Mouse (Mus musculus) heart, postnatal 0 days (tissue): ENCODE results near the gene Tshr. TPM values are rescaled to one million over a fixed set of nuclear protein-coding genes. Genes with fewer than 3 reads are reported as not detected.
A peak's percentile ranks its signal among the peaks of the same experiment; 100 is the strongest.

Source experiments
- ATAC-seq: fragments of 200-750 bp; cut with Nextera tagmentation; 2 replicates; pipeline ENCODE4 v1.8.0; 2017; ENCODE audit warnings: low read depth, moderate number of reproducible peaks, moderate library complexity; ENCODE audit not compliant: insufficient read depth
- DNase-seq: peaks from one replicate; pipeline ENCODE4 v3.0.0-alpha.2; 2016; ENCODE audit warnings: low spot score
- H3K27ac ChIP-seq: fragments of 300-500 bp; sonication (generic); 2 replicates; pipeline ENCODE4 v1.5.1; 2014; ENCODE audit warnings: low read depth, mild to moderate bottlenecking
- H3K27me3 ChIP-seq: fragments of 300-500 bp; sonication (generic); 2 replicates; pipeline ENCODE4 v1.6.1; 2014; ENCODE audit warnings: low read length, mixed read lengths; ENCODE audit not compliant: control insufficient read depth, insufficient read depth
- H3K36me3 ChIP-seq: fragments of 300-500 bp; sonication (generic); replicated peaks from 2 replicates; pipeline ENCODE4 v1.6.1; 2014; ENCODE audit warnings: low read length, mixed read lengths; ENCODE audit not compliant: control insufficient read depth, insufficient read depth
- H3K4me1 ChIP-seq: fragments of 300-500 bp; sonication (generic); 2 replicates; pipeline ENCODE4 v1.6.1; 2014; ENCODE audit warnings: antibody characterized with exemption; ENCODE audit not compliant: control insufficient read depth, insufficient read depth
- H3K4me2 ChIP-seq: fragments of 300-500 bp; sonication (generic); 2 replicates; pipeline ENCODE4 v1.6.1; 2014; ENCODE audit warnings: low read depth, mild to moderate bottlenecking, low read length, moderate library complexity
- H3K4me3 ChIP-seq: fragments of 300-500 bp; sonication (generic); 2 replicates; pipeline ENCODE4 v1.5.1; 2014; ENCODE audit warnings: low read depth, low read length
- H3K9ac ChIP-seq: fragments of 300-500 bp; sonication (generic); replicated peaks from 2 replicates; pipeline ENCODE4 v1.6.1; 2014; ENCODE audit warnings: low read depth, low read length, mixed read lengths
- H3K9me3 ChIP-seq: fragments of 300-500 bp; sonication (generic); replicated peaks from 2 replicates; pipeline ENCODE4 v1.6.1; 2016; ENCODE audit warnings: low read length; ENCODE audit not compliant: control insufficient read depth
- CTCF ChIP-seq: IDR thresholded peaks from 2 replicates; pipeline ENCODE4 v1.5.1; 2016; ENCODE audit warnings: antibody characterized with exemption, control low read depth, low read depth
- EP300 ChIP-seq: IDR thresholded peaks from 2 replicates; pipeline ENCODE4 v1.6.1; 2016; ENCODE audit warnings: antibody characterized with exemption, low read depth
- WGBS: fragments of 180-500 bp; shearing (Covaris S2); extraction: QIAGEN DNeasy Blood & Tissue Kit; methylation state at CpG from one replicate; pipeline ENCODE4 v1.1.7; 2014; 5-methylcytosine and 5-hydroxymethylcytosine counted together
- polyA plus RNA-seq: library from polyadenylated mRNA; unstranded; fragments of >200 nt; fragmentation: Nextera tagmentation; extraction: Ambion mirVana; gene quantifications from 2 replicates; pipeline ENCODE4 v1.2.1, GENCODE M21; 2015
- total RNA-seq: library from RNA; depleted of rRNA; stranded (reverse); fragments of >200 nt; gene quantifications from 2 replicates; pipeline ENCODE4 v1.2.3, GENCODE M21; 2014; ENCODE audit warnings: low replicate concordance

The Tshr gene
- total and polyA plus RNA-seq, 2 experiments from 2014 or later, result 0.05 TPM; not detected in 1

- H3K9me3 ChIP-seq, result no peaks in the 10 kb centered on the region
- peaks cover 19% of the 10 kb centered on the region for H3K36me3 ChIP-seq
- peak overlapping the region; percentile 100 for H3K9ac ChIP-seq
- no peaks in the 10 kb centered on the region for H3K27me3 ChIP-seq
- H3K4me2 ChIP-seq, result peak overlapping the region; percentile 84
- H3K27ac ChIP-seq, result peak overlapping the region; percentile 100
- WGBS, result under 1% methylated on average over 70 of the region's 83 CpGs
- H3K4me1 ChIP-seq, result peaks cover 14% of the 10 kb centered on the region
- no peak; the same call in 1 of the 2 replicates for TF ChIP-seq EP300
- TF ChIP-seq CTCF, result no peak
- ATAC-seq, result peak; percentile 12
- peak overlapping the region; percentile 87 for H3K4me3 ChIP-seq
- DNase-seq, result peak; percentile 41
These were observed 204.5 kb downstream of the Tshr start for GRCm38 (mm10) chr12:91588670-91589541.

- Histone ChIP-seq H3K9ac (peak overlapping the region; percentile 100), H3K27me3 (no peaks in the 10 kb centered on the region)
- TF ChIP-seq CTCF (no peak), EP300 (no peak)
These were observed 205.1 kb downstream of the Tshr start for GRCm38 (mm10) chr12:91589542-91589846.

GRCm38 (mm10) chr12:91589847-91590690, 205.7 kb downstream of the Tshr start, which contains the start of gene Gtf2a1:
Gene Gtf2a1, minus strand, starts transcription at chr12:91590487.
- Histone ChIP-seq H3K27ac (peak within 1 kb of the TSS; percentile 100), H3K36me3 (peaks cover 7% of the 10 kb centered on the region), H3K4me3 (peak within 1 kb of the TSS; percentile 87), H3K9me3 (no peaks in the 10 kb centered on the region), H3K4me2 (peak within 1 kb of the TSS; percentile 84), H3K4me1 (peaks cover 14% of the 10 kb centered on the region), H3K9ac (peak within 1 kb of the TSS; percentile 100), H3K27me3 (no peaks in the 10 kb centered on the region)
- peak; percentile 86 for TF ChIP-seq EP300
- TF ChIP-seq CTCF, result no peak
- ATAC-seq (peak; percentile 84), DNase-seq (peak; percentile 95)
- 1% methylated on average over 72 of the region's 99 CpGs for WGBS

More at GRCm38 (mm10) chr12:91589542-91589846, 205.1 kb downstream of the Tshr start:
- WGBS, result 0% methylated on average over 7 of the region's 11 CpGs
- Histone ChIP-seq H3K4me2 (peak overlapping the region; percentile 84), H3K4me3 (peak overlapping the region; percentile 87), H3K9me3 (no peaks in the 10 kb centered on the region), H3K36me3 (peaks cover 13% of the 10 kb centered on the region), H3K27ac (peak overlapping the region; percentile 100), H3K4me1 (peaks cover 14% of the 10 kb centered on the region)
- no peak for ATAC-seq
- DNase-seq, result no peak

GRCm38 (mm10) chr12:91590716-91591115, 206.4 kb downstream of the Tshr start:
- Histone ChIP-seq H3K4me3 (peak overlapping the region; percentile 87), H3K4me2 (peak overlapping the region; percentile 69)

GRCm38 (mm10) chr12:91591191-91591590, 206.8 kb downstream of the Tshr start:
- 88% methylated on average over 1 of the region's 1 CpGs for WGBS
- H3K4me1 ChIP-seq, result peaks cover 14% of the 10 kb centered on the region
- no peaks in the 10 kb centered on the region for H3K36me3 ChIP-seq
- no peak for DNase-seq
- H3K27me3 ChIP-seq, result no peaks in the 10 kb centered on the region
- no peaks in the 10 kb centered on the region for H3K9me3 ChIP-seq
- TF ChIP-seq CTCF (no peak), EP300 (no peak)
- H3K27ac ChIP-seq, result peak overlapping the region; percentile 97; the same call in 1 of the 2 replicates
- no peak for ATAC-seq
- H3K4me2 ChIP-seq, result no peak overlapping the region
- no peak overlapping the region for H3K4me3 ChIP-seq
- H3K9ac ChIP-seq, result no peak overlapping the region

More at GRCm38 (mm10) chr12:91590716-91591115, 206.4 kb downstream of the Tshr start:
- WGBS, result 30% methylated on average over 6 of the region's 6 CpGs
- ATAC-seq (no peak), DNase-seq (peak; percentile 48)
- Histone ChIP-seq H3K9me3 (no peaks in the 10 kb centered on the region), H3K9ac (peak overlapping the region; percentile 74), H3K36me3 (peaks cover 3% of the 10 kb centered on the region; the same call in 1 of the 2 replicates), H3K27ac (peak overlapping the region; percentile 97), H3K27me3 (no peaks in the 10 kb centered on the region), H3K4me1 (peaks cover 14% of the 10 kb centered on the region)
- TF ChIP-seq EP300 (no peak), CTCF (no peak)
